Mouse (Mus musculus) adrenal gland, postnatal 14 days (tissue): Measurements from ENCODE around the gene Gpr183. TPM values are rescaled to one million over a fixed set of nuclear protein-coding genes. Genes with fewer than 3 reads are reported as not detected.

Experiments used
- DNase-seq: peaks from one replicate; pipeline ENCODE4 v3.0.0; 2021; ENCODE audit warnings: mixed read lengths
- total RNA-seq: library from RNA; stranded (reverse); gene quantifications from 2 replicates; pipeline ENCODE4 v1.2.3, GENCODE M21; 2021

Gpr183 gene
- total RNA-seq, 1 experiment from 2014 or later = 0.48 TPM

DNA sequence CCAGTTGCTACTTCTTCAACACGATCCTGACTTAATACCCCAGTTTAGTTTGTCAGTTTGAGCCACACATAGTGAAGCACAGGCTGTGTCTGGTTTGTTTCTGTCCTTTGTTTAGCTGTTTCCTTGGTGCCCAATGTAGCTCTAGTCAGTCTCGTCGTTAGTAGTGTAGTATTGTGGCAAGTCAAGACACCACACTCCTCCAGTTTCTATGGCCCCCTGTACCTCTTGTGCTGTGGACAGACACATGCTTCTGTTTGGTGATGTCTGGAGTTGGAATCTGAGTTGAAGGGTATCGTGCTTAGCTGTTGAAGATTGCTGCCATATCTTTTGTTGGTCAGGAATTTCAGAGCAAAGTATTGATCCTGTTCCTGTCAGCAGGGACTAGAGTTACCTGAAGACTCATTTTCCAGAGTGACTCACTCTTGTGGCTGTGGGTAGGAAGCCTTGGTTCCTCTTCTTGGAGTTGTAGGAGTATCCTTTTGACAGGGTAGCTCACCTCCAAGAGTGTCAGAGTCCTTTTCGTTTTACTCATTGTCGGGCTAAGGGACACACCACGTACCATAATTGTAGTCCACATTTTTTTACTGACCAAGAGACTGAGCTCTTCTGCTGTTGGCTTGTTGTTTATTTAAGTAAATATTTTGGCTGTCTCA, 34.1 kb downstream of the Gpr183 start:
- DNase-seq = no peak

GRCm38 (mm10) chr14:121929243-121929951, 35.6 kb downstream of the Gpr183 start:
- no peak for DNase-seq

- DNase-seq = peak; percentile 71
Observed at GRCm38 (mm10) chr14:121928375-121929137, 36.4 kb downstream of the Gpr183 start.

DNA sequence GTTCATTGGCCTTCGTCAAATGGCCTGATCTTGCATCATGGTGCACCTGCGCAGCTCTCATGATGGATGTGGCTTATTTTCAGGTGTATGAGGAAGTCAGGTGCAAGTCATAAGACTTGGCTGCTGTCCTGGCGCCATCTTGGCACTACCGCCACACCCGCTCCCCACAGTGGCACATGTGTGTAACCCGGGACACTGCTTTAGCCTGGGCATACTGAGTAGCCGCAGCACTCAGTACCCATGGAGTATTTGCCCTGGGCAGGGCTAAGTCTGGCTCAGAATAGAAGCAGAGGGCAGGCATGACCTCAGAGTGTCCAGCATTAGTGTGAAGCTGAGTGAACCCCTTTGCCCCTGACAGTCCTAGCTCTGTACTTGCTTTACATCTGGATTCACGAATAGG, 37.5 kb downstream of the Gpr183 start:
- no peak for DNase-seq

DNA sequence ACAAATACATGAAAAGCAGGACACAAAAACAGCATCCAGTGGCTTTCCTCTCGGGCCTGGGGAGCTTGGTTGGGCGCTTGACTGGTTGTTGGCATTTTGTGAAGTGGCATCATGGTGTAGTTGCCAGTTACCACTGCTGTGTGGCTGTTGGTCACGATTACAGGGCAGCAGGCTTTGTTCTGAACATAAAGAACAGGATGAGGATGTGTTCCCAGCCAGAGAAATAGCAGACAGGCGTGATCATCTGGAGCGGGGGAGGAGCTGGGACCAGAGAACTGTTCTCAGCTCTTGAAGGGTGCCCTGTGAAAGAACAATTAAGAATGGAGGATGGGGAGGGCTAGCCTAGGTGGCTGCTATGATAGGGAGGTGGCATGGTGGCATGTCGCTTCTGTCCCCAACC, 38.1 kb downstream of the Gpr183 start:
- no peak for DNase-seq

- DNase-seq = no peak
Observed at GRCm38 (mm10) chr14:121924876-121925275, 40.1 kb downstream of the Gpr183 start.

- DNase-seq = no peak
Observed at GRCm38 (mm10) chr14:121922731-121923130, 42.3 kb downstream of the Gpr183 start.

- DNase-seq = no peak
Observed at GRCm38 (mm10) chr14:121922016-121922415, 43.0 kb downstream of the Gpr183 start.

- peak; percentile 61 for DNase-seq
Observed at GRCm38 (mm10) chr14:121920511-121921124, 44.4 kb downstream of the Gpr183 start.

DNA sequence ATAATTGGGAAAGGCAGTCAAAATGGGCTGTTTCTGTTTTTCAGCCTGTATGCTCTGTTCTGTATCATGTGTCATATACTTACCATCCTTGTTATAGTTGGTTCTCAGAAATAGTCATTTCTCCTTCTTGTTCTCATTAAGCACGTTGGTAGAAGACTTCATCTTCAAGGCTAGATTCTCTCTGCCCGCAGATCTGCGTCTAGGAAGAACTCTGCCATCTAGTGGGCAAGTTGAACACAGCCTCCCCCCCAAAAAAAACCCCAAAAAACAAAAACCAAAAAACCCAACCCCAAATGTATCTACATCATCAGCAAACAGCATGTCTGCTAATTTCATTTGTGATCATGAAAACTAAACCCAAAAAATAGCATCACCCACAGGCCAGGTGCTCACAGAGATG, 45.2 kb downstream of the Gpr183 start:
- DNase-seq = no peak

DNA sequence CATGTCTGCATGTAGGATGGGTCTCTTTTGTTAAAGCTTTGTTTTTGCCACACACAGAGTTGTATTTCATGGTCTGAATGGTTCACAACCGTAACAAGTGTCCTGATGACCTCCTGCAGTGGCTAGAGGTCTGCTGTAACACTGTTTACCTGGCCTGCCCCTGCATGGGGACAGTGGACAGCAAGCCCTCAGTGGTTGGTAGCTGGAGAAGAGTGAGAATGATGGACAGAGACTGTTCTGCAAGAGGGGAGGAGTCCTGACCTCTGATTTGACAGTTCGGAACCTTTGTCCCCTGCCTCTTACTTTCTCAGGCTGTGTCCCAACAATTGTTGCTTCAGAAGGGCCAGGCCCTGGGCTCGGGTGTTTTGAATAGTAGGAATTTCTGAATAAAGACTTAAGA, 46.7 kb downstream of the Gpr183 start:
- no peak for DNase-seq

DNA sequence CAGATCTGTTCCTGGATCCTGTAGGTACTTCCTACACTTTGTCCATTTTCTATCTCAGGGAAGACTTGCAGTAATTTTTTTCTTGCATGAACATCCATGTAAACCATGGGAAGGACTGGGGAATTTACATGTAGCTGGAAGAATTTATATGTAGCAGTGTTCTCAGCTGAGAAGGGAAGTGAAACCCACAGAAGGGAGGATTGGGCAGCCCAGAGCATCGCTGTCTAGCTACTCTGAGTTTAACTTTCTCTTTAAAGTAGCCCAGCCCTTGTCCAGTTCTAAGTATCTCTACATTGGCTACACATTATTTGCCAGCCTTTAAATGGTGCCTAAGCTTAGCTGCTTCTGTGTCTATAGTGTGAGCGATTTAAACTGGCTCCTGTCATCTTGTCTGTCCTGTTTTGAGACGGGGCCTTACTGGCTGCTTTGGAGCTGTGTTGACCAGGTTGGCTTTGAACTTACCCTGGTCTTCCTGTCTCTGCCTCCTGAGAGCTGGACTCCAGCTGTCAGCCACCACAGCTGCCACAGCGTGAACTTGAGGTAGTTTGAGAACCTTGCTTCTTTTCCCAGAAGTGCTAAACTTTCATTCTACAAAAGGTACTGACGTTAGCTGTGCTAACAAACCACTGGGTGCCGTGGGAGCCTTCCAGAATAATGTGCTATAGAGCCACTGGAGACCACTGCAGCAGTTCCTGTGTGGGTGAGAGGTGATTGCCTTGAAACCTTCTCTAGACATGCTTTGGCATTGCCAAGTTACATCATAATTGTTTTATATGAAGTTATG, 48.5 kb downstream of the Gpr183 start:
- no peak for DNase-seq

- no peak for DNase-seq
Observed at GRCm38 (mm10) chr14:121915621-121916020, 49.4 kb downstream of the Gpr183 start, which contains the start of gene Gpr18. Gene Gpr18, minus strand, starts transcription at chr14:121915781.

GRCm38 (mm10) chr14:121915143-121915542, 49.9 kb downstream of the Gpr183 start:
- no peak for DNase-seq

DNA sequence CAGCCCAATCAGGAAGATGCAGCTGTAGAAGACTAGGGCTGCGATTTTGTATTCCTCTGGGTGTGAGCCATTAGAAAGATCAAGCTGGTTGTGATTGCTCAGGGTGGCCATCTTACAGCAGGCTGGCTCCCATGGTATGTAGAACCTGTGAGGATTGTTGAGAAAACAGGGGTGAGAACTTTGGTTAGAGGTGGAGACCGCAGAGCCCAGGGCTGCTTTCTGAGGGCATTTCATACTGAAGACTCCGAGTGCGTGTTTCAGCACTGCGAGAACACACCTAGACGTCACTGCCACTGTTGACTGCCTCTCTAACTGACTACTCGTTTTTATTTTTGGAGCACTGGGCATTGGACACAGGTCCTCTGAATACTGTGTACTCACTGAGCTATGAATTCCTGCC, 52.5 kb downstream of the Gpr183 start:
- DNase-seq = no peak

DNA sequence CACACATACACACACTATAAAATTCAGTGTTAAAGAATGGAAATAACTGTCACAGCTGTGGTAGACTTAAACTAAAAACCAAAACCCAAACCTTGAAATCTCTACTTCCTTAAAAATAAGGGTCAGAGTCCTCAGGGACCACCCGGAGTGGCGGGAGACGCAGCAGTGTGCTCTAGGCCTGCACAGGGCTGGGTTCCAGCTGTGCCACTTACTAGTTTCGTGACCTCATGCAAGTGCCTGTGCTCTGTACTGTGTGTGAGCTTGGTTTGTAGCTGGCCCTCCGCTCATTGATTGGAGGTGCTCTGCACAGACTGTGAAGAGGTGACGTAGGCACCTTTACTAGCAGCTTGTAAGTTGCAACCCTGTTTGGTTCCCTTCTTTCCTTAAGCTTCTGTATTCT, 55.1 kb downstream of the Gpr183 start:
- no peak for DNase-seq

- DNase-seq = no peak
Observed at GRCm38 (mm10) chr14:121906992-121907681, 57.9 kb downstream of the Gpr183 start.

DNA sequence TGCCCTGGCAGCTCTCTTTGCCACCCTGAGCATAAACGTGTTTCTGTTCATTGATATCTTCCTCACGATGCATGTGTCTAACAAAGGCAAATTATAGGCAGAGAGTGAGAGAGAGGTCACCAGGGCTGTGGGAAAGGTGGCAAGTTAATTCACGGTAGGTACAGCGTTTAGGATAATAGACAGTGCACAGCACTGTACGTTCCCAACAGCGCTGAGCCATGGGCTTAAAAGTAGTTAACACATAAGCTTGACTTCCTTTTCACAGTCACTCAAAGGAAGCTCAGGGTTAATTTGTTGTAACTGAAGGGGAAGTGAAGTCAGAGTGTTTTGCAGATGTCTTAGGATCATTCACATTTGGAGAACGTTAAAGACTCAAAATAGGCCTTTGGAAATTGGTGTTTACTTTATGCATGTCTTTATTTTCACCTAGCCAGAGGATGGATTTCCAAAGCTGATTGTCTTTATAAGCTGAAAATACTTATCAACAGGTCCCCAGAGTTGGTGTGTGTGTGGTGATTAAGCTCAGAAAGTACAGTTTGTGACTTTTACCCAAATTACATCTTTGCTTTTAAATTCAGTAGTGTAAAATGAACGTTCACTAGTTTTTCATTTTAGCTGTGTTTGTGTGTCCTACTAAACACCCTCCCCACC, 58.5 kb downstream of the Gpr183 start:
- no peak for DNase-seq

DNA sequence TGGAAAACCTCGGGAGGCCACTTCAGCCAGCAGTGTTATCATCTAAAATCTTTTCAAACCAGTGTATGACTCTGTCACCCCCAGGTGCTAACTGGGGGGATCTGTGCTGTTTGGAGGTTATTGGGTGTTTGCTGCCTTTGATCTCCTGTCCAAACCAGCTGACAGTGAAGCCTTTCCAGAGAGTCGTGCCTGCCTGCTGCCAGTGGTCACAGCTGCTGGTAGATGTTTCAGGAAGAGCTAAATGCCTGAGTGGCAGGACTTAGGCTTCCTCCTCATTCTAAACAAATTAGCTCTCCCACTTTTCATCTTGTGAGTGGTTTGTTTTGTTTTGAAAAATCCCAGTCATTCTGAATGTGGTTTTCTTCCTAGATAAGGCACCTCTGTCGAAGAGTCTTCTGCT, 60.2 kb downstream of the Gpr183 start:
- no peak for DNase-seq

GRCm38 (mm10) chr14:121903381-121903876, 61.6 kb downstream of the Gpr183 start:
- no peak for DNase-seq
